In genomic region chr2:155512479-155512878, GRCm38 (mm10) we compare ENCODE assay signal across 8 mouse cellular contexts. TPM values are rescaled to one million over a fixed set of nuclear protein-coding genes. Genes with fewer than 3 reads are reported as not detected.
DNase-seq lines count a peak whose midpoint lies in the region; ATAC-seq and TF ChIP-seq lines count a peak whose summit lies in the region.

No protein-coding gene starts in this region.

- TF ChIP-seq CTCF in layer of hippocampus, adult 2 months (conservative IDR thresholded peaks at IDR 0.05), result peak; percentile 82

- peak; percentile 47 for ATAC-seq in granulocyte monocyte progenitor cell, adult 5-6 weeks (replicated peaks; ENCODE audit: poor library complexity, severe bottlenecking)
- ATAC-seq in limb, embryonic 15.5 days (ENCODE audit: insufficient number of reproducible peaks, low FRiP score, low TSS enrichment, low read depth), result 0 out of 2 replicates have a peak, but pooled peaks have one; percentile 31
- ATAC-seq in neural tube, embryonic 13.5 days (ENCODE audit: low read depth), result no peak

- DNase-seq in layer of hippocampus, adult 2 months (ENCODE audit: low spot score in 2 of 2), result no peak
- DNase-seq in layer of hippocampus, postnatal 36 days, result no peak
- peak; percentile 66 for DNase-seq in ES-E14 (ENCODE audit: low read depth, low spot score)
- DNase-seq in cerebellum, adult 8-10 months, result peak; percentile 76
- no peak for DNase-seq in c-Kit-positive CD71-positive TER-119-positive erythroid progenitor cells, embryonic 14.5 days (ENCODE audit: low spot score)

- H3K9me3 ChIP-seq in ES-E14 (ENCODE audit: control insufficient read depth, insufficient read depth, low read depth, low read length), result no peaks in the 10 kb centered on the region
- no peaks in the 10 kb centered on the region for H3K9me3 ChIP-seq in limb, embryonic 15.5 days
- no peaks in the 10 kb centered on the region for H3K9me3 ChIP-seq in neural tube, embryonic 13.5 days

- H3K4me1 ChIP-seq in ES-E14 (ENCODE audit: control insufficient read depth in 2 of 2, insufficient read depth in 2 of 2, low read length in 2 of 2, poor library complexity in 1 of 2), result peaks cover 0 to 9% of the 10 kb centered on the region in 2 experiments; a peak in 1 of 4 replicates
- H3K4me1 ChIP-seq in limb, embryonic 15.5 days, result peaks cover 16% of the 10 kb centered on the region
- H3K4me1 ChIP-seq in neural tube, embryonic 13.5 days (replicated peaks), result peaks cover 39% of the 10 kb centered on the region

- H3K9ac ChIP-seq in ES-E14 (ENCODE audit: insufficient read depth, low read depth, low read length, poor library complexity, severe bottlenecking), result no peak overlapping the region
- H3K9ac ChIP-seq in limb, embryonic 15.5 days, result no peak overlapping the region
- no peak overlapping the region for H3K9ac ChIP-seq in neural tube, embryonic 13.5 days

- in situ Hi-C loops in ES-E14 (cut with MboI; ENCODE audit: low sequenced_read_pairs in 2 of 2, unreplicated experiment in 2 of 2), result loop anchor here (10.0 kb wide), 2 partner anchors 102 to 242 kb away; partner anchors contain the start of genes Myh7b (in 1 of the 2) and Procr (in 1 of the 2)

- H3K4me2 ChIP-seq in limb, embryonic 15.5 days, result no peak overlapping the region
- peak overlapping the region; percentile 79 for H3K4me2 ChIP-seq in neural tube, embryonic 13.5 days

- 0 out of 2 replicates have a peak overlapping the region, but pooled peaks have one; percentile 6 for H3K27ac ChIP-seq in layer of hippocampus, adult 2 months
- no peak overlapping the region for H3K27ac ChIP-seq in ES-E14 (ENCODE audit: insufficient read depth, low read depth, low read length, poor library complexity, severe bottlenecking)
- H3K27ac ChIP-seq in limb, embryonic 15.5 days, result no peak overlapping the region
- H3K27ac ChIP-seq in neural tube, embryonic 13.5 days (replicated peaks), result no peak overlapping the region

- 61% methylated on average over 4 of the region's 4 CpGs for WGBS in limb, embryonic 15.5 days
- 55% methylated on average over 4 of the region's 4 CpGs for WGBS in neural tube, embryonic 13.5 days

- H3K27me3 ChIP-seq in limb, embryonic 15.5 days, result peaks cover 16% of the 10 kb centered on the region
- H3K27me3 ChIP-seq in neural tube, embryonic 13.5 days, result no peaks in the 10 kb centered on the region

- no peaks in the 10 kb centered on the region for H3K36me3 ChIP-seq in ES-E14 (ENCODE audit: control insufficient read depth, insufficient read depth, low read length, poor library complexity, severe bottlenecking)
- no peaks in the 10 kb centered on the region for H3K36me3 ChIP-seq in limb, embryonic 15.5 days
- no peaks in the 10 kb centered on the region for H3K36me3 ChIP-seq in neural tube, embryonic 13.5 days

- H3K4me3 ChIP-seq in layer of hippocampus, adult 2 months, result peak overlapping the region; percentile 82
- H3K4me3 ChIP-seq in ES-E14 (ENCODE audit: insufficient read depth in 1 of 2, low read depth in 1 of 2, low read length in 2 of 2, poor library complexity in 1 of 2, severe bottlenecking in 1 of 2), result no peak overlapping the region
- no peak overlapping the region for H3K4me3 ChIP-seq in limb, embryonic 15.5 days
- H3K4me3 ChIP-seq in neural tube, embryonic 13.5 days, result no peak overlapping the region

TF ChIP-seq in ES-E14, 5 proteins besides CTCF, POLR2A, EP300 and RAD21:
- TF ChIP-seq CHD2 (IDR thresholded peaks at IDR 0.05; ENCODE audit: low read depth, low read length), result no peak
- peak; percentile 66; the same call in 1 of the 2 replicates for TF ChIP-seq ZC3H11A (IDR thresholded peaks at IDR 0.05; ENCODE audit: borderline replicate concordance, low read depth, low read length)

RNA-seq across cellular contexts. Expression of gene Acss2, which starts 5.3 kb away (rescaled TPM):
- 10 to 100 TPM; 62.6 to 70.8 TPM for total RNA-seq in layer of hippocampus, adult 2 months (2021)
- 10 to 100 TPM; 64.8 to 67.6 TPM for total RNA-seq in layer of hippocampus, postnatal 36 days (2021)
- total RNA-seq in ES-E14 (2012; rRNA removed), result 5.3 and 8.4 TPM in 2 replicates
- total RNA-seq in granulocyte monocyte progenitor cell, adult 5-6 weeks (2014; fragmentation: Nextera tagmentation), result 4.1 and 5.6 TPM in 2 replicates
- 3.6 and 4.4 TPM in 2 replicates for total RNA-seq in granulocyte monocyte progenitor cell, adult 5-6 weeks (2017)
- polyA plus RNA-seq in limb, embryonic 15.5 days (2015; fragmentation: Nextera tagmentation; extraction: Ambion mirVana), result 13.4 and 15.3 TPM in 2 replicates
- polyA plus RNA-seq in neural tube, embryonic 13.5 days (2015; fragmentation: Nextera tagmentation; extraction: Ambion mirVana), result 28.3 and 29.8 TPM in 2 replicates

RNA-seq across cellular contexts. Expression of gene Ggt7, which starts 5.6 kb away (rescaled TPM):
- 100 to 1,000 TPM; 114 to 124 TPM for total RNA-seq in layer of hippocampus, adult 2 months (2021)
- total RNA-seq in layer of hippocampus, postnatal 36 days (2021), result 100 to 1,000 TPM; 108 to 111 TPM
- total RNA-seq in ES-E14 (2012; rRNA removed), result 3.6 and 5.2 TPM in 2 replicates
- total RNA-seq in granulocyte monocyte progenitor cell, adult 5-6 weeks (2014; fragmentation: Nextera tagmentation), result not detected in 2 replicates
- total RNA-seq in granulocyte monocyte progenitor cell, adult 5-6 weeks (2017), result not detected in 2 replicates
- 5.6 and 5.7 TPM in 2 replicates for polyA plus RNA-seq in limb, embryonic 15.5 days (2015; fragmentation: Nextera tagmentation; extraction: Ambion mirVana)
- 69.9 and 79.2 TPM in 2 replicates for polyA plus RNA-seq in neural tube, embryonic 13.5 days (2015; fragmentation: Nextera tagmentation; extraction: Ambion mirVana)

RNA-seq across cellular contexts. Expression of gene Ncoa6, which starts 38.8 kb away (rescaled TPM):
- 10 to 100 TPM; 70.4 to 76.3 TPM for total RNA-seq in layer of hippocampus, adult 2 months (2021)
- total RNA-seq in layer of hippocampus, postnatal 36 days (2021), result 10 to 100 TPM; 59.2 to 75.4 TPM
- 9.5 and 10.4 TPM in 2 replicates for total RNA-seq in ES-E14 (2012; rRNA removed)
- total RNA-seq in granulocyte monocyte progenitor cell, adult 5-6 weeks (2014; fragmentation: Nextera tagmentation), result 59.4 and 61.0 TPM in 2 replicates
- 14.2 and 15.8 TPM in 2 replicates for total RNA-seq in granulocyte monocyte progenitor cell, adult 5-6 weeks (2017)
- 13.9 and 19.2 TPM in 2 replicates for polyA plus RNA-seq in limb, embryonic 15.5 days (2015; fragmentation: Nextera tagmentation; extraction: Ambion mirVana)
- 22.5 and 22.8 TPM in 2 replicates for polyA plus RNA-seq in neural tube, embryonic 13.5 days (2015; fragmentation: Nextera tagmentation; extraction: Ambion mirVana)

Comparison
In these comparisons a context has a peak if more than half of its experiments do, and no peak if none do; other contexts are left out.
1. DNase-seq: peak in ES-E14 (single experiment) and cerebellum, adult 8-10 months (single experiment); none in layer of hippocampus, adult 2 months (0 of 2), layer of hippocampus, postnatal 36 days (0 of 2) and c-Kit-positive CD71-positive TER-119-positive erythroid progenitor cells, embryonic 14.5 days (single experiment).
2. RNA of gene Ggt7, which starts 5.6 kb away (total RNA-seq): 114 to 124 TPM in layer of hippocampus, adult 2 months and 108 to 111 TPM in layer of hippocampus, postnatal 36 days; 3.6 to 5.2 TPM in ES-E14 and not detected in granulocyte monocyte progenitor cell, adult 5-6 weeks; every median in the first group is over 10 times any median in the second.